31 mouse cellular contexts compared by ENCODE assay signal in genomic region chr5:74204465-74204864, GRCm38 (mm10). TPM values are rescaled to one million over a fixed set of nuclear protein-coding genes. Genes with fewer than 3 reads are reported as not detected.
DNase-seq lines count a peak whose midpoint lies in the region; ATAC-seq and TF ChIP-seq lines count a peak whose summit lies in the region.
"Had no signal": no experiment of that assay in that cellular context is flagged by ENCODE, and none has a peak within 500 bp of the region (broad histone marks: within the 10 kb centered on the region; RNA-seq: fewer than 3 reads in every experiment).

No protein-coding gene starts in this region.

- H3K4me3 ChIP-seq in gastrocnemius, adult 2 months, result no peak overlapping the region
- no peak overlapping the region for H3K4me3 ChIP-seq in left cerebral cortex, adult 2 months
- H3K4me3 ChIP-seq in hindbrain, embryonic 12.5 days, result no peak overlapping the region
- H3K4me3 ChIP-seq: erythroblast, embryonic 14.5 days; forebrain, embryonic 13.5 days; heart, embryonic 15.5 days; hindbrain, embryonic 10.5 days had no signal

- H3K4me2 ChIP-seq in hindbrain, embryonic 12.5 days (replicated peaks), result no peak overlapping the region
- H3K4me2 ChIP-seq: forebrain, embryonic 13.5 days; heart, embryonic 15.5 days; hindbrain, embryonic 14.5 days had no signal

- H3K4me1 ChIP-seq in hindbrain, embryonic 12.5 days, result peaks cover 20% of the 10 kb centered on the region

- no peak for ATAC-seq in hindbrain, embryonic 12.5 days (ENCODE audit: low FRiP score)
- ATAC-seq: forebrain, embryonic 13.5 days; forebrain, embryonic 16.5 days; hindbrain, postnatal 0 days; inflammation-experienced regulatory T-cells, adult 6 months; intestine, embryonic 16.5 days; Patski had no signal

- intact Hi-C loops in gastrocnemius, adult 2 months (cut with DNase I), result loop anchor here (5.0 kb wide), 1 partner anchor 43 kb away; no protein-coding TSS in a partner anchor
- intact Hi-C loops in left cerebral cortex, adult 2 months (cut with DNase I), result no loop called here
- intact Hi-C loops in left cerebral cortex, postnatal 4 days (cut with DNase I), result no loop called here

- no peaks in the 10 kb centered on the region for H3K27me3 ChIP-seq in hindbrain, embryonic 12.5 days
- H3K27me3 ChIP-seq: CH12.LX; forebrain, embryonic 13.5 days; heart, embryonic 15.5 days; Patski had no signal

- 0 out of 2 replicates have a peak, but pooled peaks cover 3% of the 10 kb centered on the region for H3K36me3 ChIP-seq in hindbrain, embryonic 12.5 days
- H3K36me3 ChIP-seq: G1E had no signal

- peak; percentile 18 to 33 for DNase-seq in cerebellum, postnatal 10 days
- DNase-seq in cerebellum, adult 18-20 months, result no peak
- peak; percentile 62 for DNase-seq in gastrocnemius, adult 2 months
- DNase-seq in gastrocnemius, postnatal 4 days (ENCODE audit: low spot score in 2 of 2), result no peak
- DNase-seq in left cerebral cortex, adult 2 months (ENCODE audit: extremely low spot score in 1 of 2, low spot score in 2 of 2), result no peak
- DNase-seq in left cerebral cortex, postnatal 4 days, result no peak
- DNase-seq in skeletal muscle tissue, adult 2 months (ENCODE audit: low read depth, low spot score), result peak; percentile 67
- DNase-seq: adrenal gland, postnatal 10 days; adrenal gland, postnatal 36 days; cerebellum, adult 2 months; cerebellum, adult 9-11 months; cerebellum, postnatal 36 days; embryo, embryonic 11 days; gastrocnemius, postnatal 36 days; heart, adult 18-20 months; heart, postnatal 10 days; heart, postnatal 36 days; kidney, adult 18-20 months had no signal

- 69% methylated on average over 5 of the region's 5 CpGs for WGBS in hindbrain, embryonic 12.5 days

- 0 out of 2 replicates have a peak, but pooled peaks cover 2% of the 10 kb centered on the region for H3K9me3 ChIP-seq in hindbrain, embryonic 12.5 days (replicated peaks)
- H3K9me3 ChIP-seq: G1E; heart, embryonic 15.5 days had no signal

- no peak for TF ChIP-seq CTCF in gastrocnemius, adult 2 months (IDR thresholded peaks at IDR 0.05)
- TF ChIP-seq CTCF in left cerebral cortex, adult 2 months (IDR thresholded peaks at IDR 0.05), result no peak

- H3K9ac ChIP-seq in hindbrain, embryonic 12.5 days, result no peak overlapping the region
- H3K9ac ChIP-seq: forebrain, embryonic 13.5 days; heart, embryonic 15.5 days; hindbrain, embryonic 14.5 days had no signal

- peak overlapping the region; percentile 21; the same call in 1 of the 2 replicates for H3K27ac ChIP-seq in gastrocnemius, adult 2 months
- H3K27ac ChIP-seq in left cerebral cortex, adult 2 months, result 0 out of 2 replicates have a peak overlapping the region, but pooled peaks have one; percentile 24
- no peak overlapping the region for H3K27ac ChIP-seq in hindbrain, embryonic 12.5 days
- H3K27ac ChIP-seq: forebrain, embryonic 13.5 days; hindbrain, embryonic 10.5 days; hindbrain, embryonic 14.5 days; hindbrain, postnatal 0 days had no signal

RNA-seq across cellular contexts. Expression of gene Rasl11b, which starts 9.4 kb away (rescaled TPM):
- 1 to 10 TPM; 2.0 to 5.4 TPM for total RNA-seq in gastrocnemius, adult 2 months (2021)
- total RNA-seq in gastrocnemius, postnatal 4 days (2021), result 10 to 100 TPM; 11.7 to 15.1 TPM
- 100 to 1,000 TPM in 1 of 2 experiments, 10 to 100 TPM in 1; 72.5 to 103 TPM for total RNA-seq in left cerebral cortex, adult 2 months (2021)
- total RNA-seq in left cerebral cortex, postnatal 4 days (2021), result 10 to 100 TPM; 42.7 to 50.6 TPM
- polyA plus RNA-seq in hindbrain, embryonic 12.5 days (2016; fragmentation: Nextera tagmentation; extraction: Ambion mirVana), result 44.5 and 54.3 TPM in 2 replicates
- polyA plus RNA-seq: erythroblast, embryonic 14.5 days had no signal

Comparison
In these comparisons a context has a peak if more than half of its experiments do, and no peak if none do; other contexts are left out.
1. DNase-seq: peak in cerebellum, postnatal 10 days (2 of 2), gastrocnemius, adult 2 months (single experiment) and skeletal muscle tissue, adult 2 months (single experiment); none in cerebellum, adult 18-20 months (0 of 2), gastrocnemius, postnatal 4 days (0 of 2), left cerebral cortex, adult 2 months (0 of 2) and left cerebral cortex, postnatal 4 days (single experiment).